Mouse (Mus musculus) adipocyte (in vitro differentiated cells): ENCODE measurements around the gene Kctd12.
A peak's percentile ranks its signal among the peaks of the same experiment; 100 is the strongest.

Experiments
- DNase-seq: peaks from one replicate; pipeline ENCODE4 v3.0.0-alpha.2; 2016; ENCODE audit warnings: low spot score

The Kctd12 gene

GRCm38 (mm10) chr14:102982627-102983540 lies at the start of gene Kctd12:
Kctd12 (minus strand) TSS chr14:102982637.
- no peak for DNase-seq

DNA sequence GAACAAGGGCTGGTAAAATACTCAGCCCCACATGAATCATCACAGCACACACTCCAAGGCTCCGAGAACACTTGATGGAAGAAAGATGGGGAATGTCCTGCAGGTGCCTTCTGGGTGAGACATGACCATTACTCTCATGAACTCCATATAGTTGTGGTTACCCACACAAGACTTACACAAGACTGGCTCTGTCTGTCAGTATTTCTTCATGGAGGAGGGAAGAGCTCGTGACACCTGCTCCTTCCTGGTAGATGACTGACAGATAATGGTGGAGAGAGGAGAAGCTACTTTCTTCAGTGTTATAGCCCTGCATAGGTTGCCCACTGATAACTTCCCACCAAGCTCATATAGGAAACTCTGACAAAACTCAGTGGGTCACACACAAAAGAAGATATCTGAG lies 46.8 kb upstream of the Kctd12 start:
- no peak for DNase-seq

- DNase-seq, result no peak
Measured at GRCm38 (mm10) chr14:103020046-103020445, 37.6 kb upstream of the Kctd12 start.

DNA sequence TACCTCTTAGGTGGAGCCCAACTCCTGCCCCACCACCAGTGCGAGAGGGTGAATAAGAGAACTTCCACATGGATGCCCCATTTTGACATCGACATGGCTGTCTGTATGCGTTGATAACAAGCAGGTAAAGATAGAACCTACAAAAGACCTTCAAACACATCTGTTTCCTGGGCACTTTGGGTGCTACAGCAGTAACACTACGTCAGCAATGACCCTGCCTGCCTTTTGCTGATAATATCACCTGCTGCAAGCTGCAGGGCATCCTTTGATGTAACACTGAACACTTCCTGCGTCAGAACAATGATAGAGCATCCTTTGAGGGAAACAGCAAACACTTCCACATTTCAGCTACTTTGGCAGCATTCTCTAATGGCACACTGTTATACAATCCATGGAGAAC lies 34.6 kb upstream of the Kctd12 start:
- DNase-seq, result no peak

DNA sequence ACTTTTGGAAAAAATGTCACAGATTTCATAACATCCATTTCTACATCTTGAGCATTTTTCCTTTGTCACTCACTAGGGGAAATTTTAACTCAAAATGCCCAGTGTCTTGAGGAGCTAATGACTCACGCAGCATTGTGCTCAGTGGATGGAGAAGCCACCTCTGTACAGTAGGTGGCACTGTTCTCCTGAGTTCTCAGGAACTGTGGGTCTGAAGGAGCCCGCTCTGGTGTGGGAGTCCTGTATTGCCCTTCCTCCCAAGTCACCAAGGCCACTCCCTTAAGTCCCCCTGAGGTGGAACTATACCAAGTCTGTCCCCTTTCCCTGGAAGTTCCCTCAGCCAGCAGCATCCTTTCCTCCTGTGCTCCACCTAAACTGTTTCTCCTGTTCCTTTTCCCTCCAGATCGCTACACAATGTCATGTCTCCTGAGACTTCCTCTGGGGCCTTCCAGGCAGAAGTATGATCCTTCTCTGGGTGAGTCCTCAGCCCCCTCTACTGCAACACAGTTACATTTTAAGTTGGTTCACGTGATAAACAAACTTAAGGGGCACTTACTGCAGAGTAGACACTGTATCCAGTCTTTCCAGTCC lies 30.2 kb upstream of the Kctd12 start:
- DNase-seq, result peak; percentile 40

GRCm38 (mm10) chr14:103011782-103012181 lies 29.3 kb upstream of the Kctd12 start:
- DNase-seq, result peak; percentile 16

- DNase-seq, result no peak
Measured at GRCm38 (mm10) chr14:103007737-103008136, 25.3 kb upstream of the Kctd12 start.

GRCm38 (mm10) chr14:102994662-102995561 lies 12.5 kb upstream of the Kctd12 start:
- DNase-seq, result peak; percentile 75

- DNase-seq, result no peak
Measured at GRCm38 (mm10) chr14:102990765-102991164, 8.3 kb upstream of the Kctd12 start.

DNA sequence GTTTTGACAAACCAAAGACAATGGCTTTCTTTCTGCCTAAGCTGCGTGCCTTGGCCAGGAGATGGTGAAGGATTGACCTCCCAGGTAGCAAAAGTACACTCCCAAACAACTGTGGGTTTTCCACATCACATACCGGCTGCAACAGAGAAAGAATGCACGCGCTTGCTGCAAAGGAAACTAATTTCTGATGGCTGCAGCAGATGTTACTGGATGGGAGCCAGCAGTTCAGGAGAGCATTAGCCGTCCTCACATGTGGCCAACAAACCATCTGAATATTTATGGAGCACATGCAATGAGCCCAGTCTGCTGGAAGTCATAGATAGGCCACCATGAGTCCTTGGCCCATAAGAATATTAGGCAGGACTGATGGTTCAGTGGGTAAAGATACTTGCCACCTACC lies 7.4 kb upstream of the Kctd12 start:
- DNase-seq, result no peak

GRCm38 (mm10) chr14:102989254-102989653 lies 6.8 kb upstream of the Kctd12 start:
- DNase-seq, result no peak

DNA sequence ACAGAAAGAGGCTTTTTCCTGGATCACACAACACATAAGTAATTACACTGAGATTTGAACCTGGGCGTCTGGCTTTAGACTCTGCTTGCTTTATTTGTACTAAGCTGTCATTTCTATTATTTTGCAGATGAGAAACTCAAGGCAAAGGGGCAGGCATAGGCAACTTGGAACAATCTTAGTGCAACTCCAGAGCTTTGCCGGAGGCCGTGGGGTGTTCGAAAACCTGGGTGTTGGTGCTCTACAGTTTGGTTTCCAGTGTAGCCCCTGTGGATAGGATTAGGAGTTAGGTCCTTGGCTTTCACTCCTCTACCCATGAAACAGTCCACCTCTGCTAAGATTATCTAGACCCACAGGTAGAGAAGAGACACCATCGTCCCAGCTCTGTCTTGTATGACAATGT lies 5.2 kb upstream of the Kctd12 start:
- no peak for DNase-seq

DNA sequence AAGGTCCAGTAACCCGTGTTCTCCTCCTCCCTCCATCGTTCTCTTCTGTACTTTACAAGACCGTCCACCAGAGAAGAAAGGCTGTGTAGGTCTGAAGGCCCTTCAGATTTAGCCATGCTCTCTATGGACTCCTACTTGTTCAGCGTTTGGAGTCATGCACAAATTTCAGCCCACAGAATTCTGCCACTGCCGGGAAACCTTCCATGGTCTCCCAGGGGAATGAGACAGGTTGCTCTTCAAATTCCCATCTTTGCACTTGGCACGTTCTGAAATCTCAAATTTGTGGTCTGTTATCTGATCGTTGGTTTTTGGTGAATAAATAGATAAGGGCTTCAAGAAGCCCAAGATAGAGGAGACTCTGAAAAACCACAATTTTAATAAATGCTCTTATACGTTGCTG lies 1.2 kb upstream of the Kctd12 start:
- DNase-seq, result no peak

DNA sequence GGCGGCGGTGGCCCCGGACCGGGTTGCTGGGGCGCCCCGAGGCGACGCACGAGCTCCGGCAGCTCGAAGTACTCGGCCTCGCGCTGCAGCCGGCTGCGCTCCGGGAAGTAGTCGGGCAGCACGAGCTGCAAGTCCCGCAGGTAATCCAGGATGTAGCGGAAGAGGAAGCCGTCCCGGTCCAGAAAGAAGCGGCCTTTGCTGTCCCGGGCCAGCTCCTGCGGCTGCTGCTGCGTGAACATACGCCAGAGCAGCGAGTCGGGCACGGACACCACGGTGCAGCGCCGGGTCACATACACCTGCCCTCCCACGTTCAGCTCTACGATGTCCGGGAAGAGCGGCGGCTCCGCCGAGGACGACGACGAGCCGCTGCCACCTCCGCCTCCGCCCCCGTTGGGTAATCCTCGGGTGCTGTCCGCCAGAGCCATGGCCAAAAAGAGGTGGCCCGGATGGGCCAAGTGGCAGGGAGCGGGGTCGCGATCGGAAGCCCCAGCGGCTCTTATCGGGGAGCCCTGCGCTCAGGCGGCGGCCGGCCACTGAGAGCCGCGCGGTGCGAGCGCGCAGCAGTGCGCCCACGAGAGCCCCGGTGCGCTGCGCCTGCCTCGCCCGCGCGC lies 316 bp downstream of the Kctd12 start:
- no peak for DNase-seq

- DNase-seq, result no peak
Measured at GRCm38 (mm10) chr14:102981441-102982015, 909 bp downstream of the Kctd12 start.

DNA sequence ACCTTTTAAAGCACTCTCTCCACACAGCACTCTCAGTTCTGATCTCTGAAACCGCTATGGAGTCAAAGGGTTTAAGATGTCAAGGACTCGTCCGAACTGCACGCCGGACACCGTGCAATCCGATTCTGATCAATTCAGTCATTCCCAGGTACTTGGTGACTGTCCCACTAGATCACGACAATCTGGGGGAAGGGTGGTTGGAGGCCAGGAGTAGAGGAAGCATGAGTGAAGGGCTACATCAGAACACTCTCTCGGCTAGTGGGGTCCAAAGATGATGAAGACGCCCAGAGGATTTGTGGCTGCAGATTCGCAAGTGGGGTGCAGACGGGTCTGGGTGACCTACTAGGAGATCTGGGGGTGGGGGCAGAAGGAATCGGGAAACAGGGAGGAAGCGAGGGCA lies 1.5 kb downstream of the Kctd12 start:
- DNase-seq, result no peak

GRCm38 (mm10) chr14:102980481-102980880 lies 2.0 kb downstream of the Kctd12 start:
- no peak for DNase-seq

DNA sequence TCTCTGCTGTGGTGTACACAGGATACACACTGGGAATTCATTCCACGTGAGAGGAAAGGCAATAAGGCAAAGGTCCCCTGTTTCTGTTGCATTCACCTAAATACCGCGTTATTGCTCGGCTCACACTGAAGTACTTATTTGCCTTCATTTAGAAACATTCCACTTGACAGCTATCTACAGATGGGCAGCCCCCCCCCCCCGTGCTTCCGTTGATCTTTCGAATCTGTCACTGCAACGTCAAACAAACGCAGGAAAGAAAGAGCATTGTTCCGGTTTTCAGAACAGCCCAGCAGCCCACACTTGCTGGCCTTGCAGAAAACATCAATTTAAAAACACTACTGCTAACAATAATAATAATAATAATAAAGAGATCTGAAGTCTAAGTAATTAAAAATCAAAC lies 2.6 kb downstream of the Kctd12 start:
- no peak for DNase-seq

GRCm38 (mm10) chr14:102975865-102976264 lies 6.6 kb downstream of the Kctd12 start:
- DNase-seq, result no peak

GRCm38 (mm10) chr14:102968824-102969223 lies 13.6 kb downstream of the Kctd12 start:
- DNase-seq, result no peak

- no peak for DNase-seq
Measured at GRCm38 (mm10) chr14:102966241-102966640, 16.2 kb downstream of the Kctd12 start.

GRCm38 (mm10) chr14:102965841-102966240 lies 16.6 kb downstream of the Kctd12 start:
- DNase-seq, result no peak
